Mouse (Mus musculus) liver, embryonic 14.5 days (tissue): ENCODE data around the gene Moap1.
A peak's percentile ranks its signal among the peaks of the same experiment; 100 is the strongest.

Experiments used
- CTCF ChIP-seq: IDR thresholded peaks from 2 replicates; pipeline ENCODE4 v1.5.1; 2016; ENCODE audit warnings: antibody characterized with exemption, low read depth, control low read depth
- EP300 ChIP-seq: IDR thresholded peaks from 2 replicates; pipeline ENCODE4 v1.6.1; 2016; ENCODE audit warnings: antibody characterized with exemption, low read depth

DNA sequence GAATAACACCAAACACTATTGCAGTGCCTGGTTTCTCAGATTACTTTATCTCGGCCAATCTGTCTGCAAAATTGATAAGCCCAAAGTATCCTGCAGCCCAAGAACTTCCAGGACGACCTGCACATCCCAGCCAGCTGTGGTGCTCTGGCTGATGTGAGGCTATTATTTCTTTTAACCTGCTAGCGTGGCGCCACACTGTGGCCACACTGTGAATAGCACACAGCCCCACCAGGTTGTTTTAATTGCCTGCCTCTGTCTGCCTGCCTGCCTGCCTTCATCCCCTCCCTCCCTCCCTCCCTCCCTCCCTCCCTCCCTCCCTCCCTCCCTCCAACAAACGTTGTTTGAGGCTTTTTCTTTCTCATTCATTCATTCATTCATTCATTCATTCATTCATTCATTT is 10.1 kb downstream of the Moap1 start:
- TF ChIP-seq CTCF = peak; percentile 85
- TF ChIP-seq EP300 = no peak
